Mouse (Mus musculus): ENCODE measurements around the gene Ifne. TPM values are rescaled to one million over a fixed set of nuclear protein-coding genes. Genes with fewer than 3 reads are reported as not detected.

Ifne gene
- polyA plus RNA-seq, 1 experiment from 2014 or later = not detected

GRCm38 (mm10) chr4:88830523-88830922 is 49.5 kb downstream of the Ifne start:
- Histone ChIP-seq H3K9ac (ENCODE audit: low read length) (no peak overlapping the region), H3K36me3 (ENCODE audit: control insufficient read depth, insufficient read depth, low read length) (no peaks in the 10 kb centered on the region), H3K4me3 (ENCODE audit: low read depth, low read length) (no peak overlapping the region), H3K4me2 (ENCODE audit: low read length) (no peak overlapping the region), H3K9me3 (ENCODE audit: control insufficient read depth, low read length) (no peaks in the 10 kb centered on the region), H3K27me3 (replicated peaks; ENCODE audit: control insufficient read depth, insufficient read depth, low read length) (no peaks in the 10 kb centered on the region), H3K27ac (ENCODE audit: low read depth) (no peak overlapping the region), H3K4me1 (replicated peaks; ENCODE audit: control insufficient read depth, insufficient read depth, low read length) (no peaks in the 10 kb centered on the region)
- ATAC-seq (replicated peaks; ENCODE audit: low FRiP score, low TSS enrichment, low read depth) (no peak), DNase-seq (ENCODE audit: low spot score) (no peak)
- WGBS = 26% methylated on average over 4 of the region's 4 CpGs

MicroRNA genes within 50 kb of the gene (microRNA counts, 519-probe panel; counts per million panel counts)
- 3,083 counts per million, percentile 36 among the panel's probes with 10 or more counts for microRNA mmu-miR-31

Small RNAs within 50 kb of the gene (microRNA-seq; reads per million reads assigned to microRNA genes)
- gene Mir31 = 797 reads per million, percentile 77 among the genes with 10 or more reads in this experiment

Other genes starting within 250 kb of the Ifne start
- gene C87499, start 245.8 kb downstream of the Ifne start, polyA plus RNA-seq (2014; fragmentation: Nextera tagmentation; extraction: Ambion mirVana) = not detected in 2 replicates
- gene Ifna13, start 235.7 kb downstream of the Ifne start, polyA plus RNA-seq (2014; fragmentation: Nextera tagmentation; extraction: Ambion mirVana) = not detected in 2 replicates
- not detected in 2 replicates for gene Ifna16, start 203.3 kb downstream of the Ifne start, polyA plus RNA-seq (2014; fragmentation: Nextera tagmentation; extraction: Ambion mirVana)
- gene Ifna2, start 196.3 kb downstream of the Ifne start, polyA plus RNA-seq (2014; fragmentation: Nextera tagmentation; extraction: Ambion mirVana) = not detected in 2 replicates
- gene Ifnab, start 188.8 kb downstream of the Ifne start, polyA plus RNA-seq (2014; fragmentation: Nextera tagmentation; extraction: Ambion mirVana) = not detected in 2 replicates
- gene Gm26566, start 158.4 kb downstream of the Ifne start, polyA plus RNA-seq (2014; fragmentation: Nextera tagmentation; extraction: Ambion mirVana) = 0.70 and 1.2 TPM in 2 replicates
- gene Klhl9, start 157.7 kb downstream of the Ifne start, polyA plus RNA-seq (2014; fragmentation: Nextera tagmentation; extraction: Ambion mirVana) = 97.9 and 106 TPM in 2 replicates
- not detected in 2 replicates for gene Gm13271, start 125.3 kb downstream of the Ifne start, polyA plus RNA-seq (2014; fragmentation: Nextera tagmentation; extraction: Ambion mirVana)
- 0.22 TPM in 1 of 2 replicates, not detected in the other for gene Gm13283, start 120.1 kb downstream of the Ifne start, polyA plus RNA-seq (2014; fragmentation: Nextera tagmentation; extraction: Ambion mirVana)
- not detected in 2 replicates for gene Gm13290, start 106.4 kb downstream of the Ifne start, polyA plus RNA-seq (2014; fragmentation: Nextera tagmentation; extraction: Ambion mirVana)
- gene Gm13289, start 103.3 kb downstream of the Ifne start, polyA plus RNA-seq (2014; fragmentation: Nextera tagmentation; extraction: Ambion mirVana) = not detected in 2 replicates
- 0.23 TPM in 1 of 2 replicates, not detected in the other for gene Gm13272, start 100.4 kb downstream of the Ifne start, polyA plus RNA-seq (2014; fragmentation: Nextera tagmentation; extraction: Ambion mirVana)
- 0.28 TPM in 1 of 2 replicates, not detected in the other for gene Ifnz, start 98.1 kb downstream of the Ifne start, polyA plus RNA-seq (2014; fragmentation: Nextera tagmentation; extraction: Ambion mirVana)
- gene Gm13276, start 94.5 kb downstream of the Ifne start, polyA plus RNA-seq (2014; fragmentation: Nextera tagmentation; extraction: Ambion mirVana) = 0.48 TPM in 1 of 2 replicates, not detected in the other
- not detected in 2 replicates for gene Gm13277, start 91.6 kb downstream of the Ifne start, polyA plus RNA-seq (2014; fragmentation: Nextera tagmentation; extraction: Ambion mirVana)
- not detected in 2 replicates for gene Gm13278, start 88.7 kb downstream of the Ifne start, polyA plus RNA-seq (2014; fragmentation: Nextera tagmentation; extraction: Ambion mirVana)
- not detected in 2 replicates for gene Gm13275, start 85.7 kb downstream of the Ifne start, polyA plus RNA-seq (2014; fragmentation: Nextera tagmentation; extraction: Ambion mirVana)
- not detected in 2 replicates for gene Gm13279, start 82.8 kb downstream of the Ifne start, polyA plus RNA-seq (2014; fragmentation: Nextera tagmentation; extraction: Ambion mirVana)
- 0.59 and 1.1 TPM in 2 replicates for gene Gm13285, start 80.5 kb downstream of the Ifne start, polyA plus RNA-seq (2014; fragmentation: Nextera tagmentation; extraction: Ambion mirVana)
- not detected in 2 replicates for gene Gm13287, start 76.9 kb downstream of the Ifne start, polyA plus RNA-seq (2014; fragmentation: Nextera tagmentation; extraction: Ambion mirVana)
- not detected in 2 replicates for gene Gm13288, start 74.7 kb downstream of the Ifne start, polyA plus RNA-seq (2014; fragmentation: Nextera tagmentation; extraction: Ambion mirVana)
- not detected in 2 replicates for gene Ifna7, start 64.0 kb downstream of the Ifne start, polyA plus RNA-seq (2014; fragmentation: Nextera tagmentation; extraction: Ambion mirVana)
- gene Ifna11, start 60.2 kb downstream of the Ifne start, polyA plus RNA-seq (2014; fragmentation: Nextera tagmentation; extraction: Ambion mirVana) = not detected in 2 replicates
- not detected in 2 replicates for gene Ifna6, start 52.8 kb downstream of the Ifne start, polyA plus RNA-seq (2014; fragmentation: Nextera tagmentation; extraction: Ambion mirVana)
- gene Ifna5, start 44.7 kb downstream of the Ifne start, polyA plus RNA-seq (2014; fragmentation: Nextera tagmentation; extraction: Ambion mirVana) = not detected in 2 replicates
- gene Ifna4, start 38.3 kb downstream of the Ifne start, polyA plus RNA-seq (2014; fragmentation: Nextera tagmentation; extraction: Ambion mirVana) = not detected in 2 replicates
- not detected in 2 replicates for gene Ifna1, start 30.1 kb downstream of the Ifne start, polyA plus RNA-seq (2014; fragmentation: Nextera tagmentation; extraction: Ambion mirVana)

Measured in intestine, embryonic 14.5 days (tissue).